Mouse (Mus musculus): ENCODE data around the gene Fthl17f. TPM values are rescaled to one million over a fixed set of nuclear protein-coding genes. Genes with fewer than 3 reads are reported as not detected.

The Fthl17f gene
- polyA plus RNA-seq, 1 experiment from 2014 or later, result not detected

Other genes starting within 250 kb of the Fthl17f start
- not detected in 2 replicates for gene Gm6592, start 219.0 kb upstream of the Fthl17f start, polyA plus RNA-seq (2015; fragmentation: Nextera tagmentation; extraction: Ambion mirVana)
- gene Gm5751, start 188.8 kb upstream of the Fthl17f start, polyA plus RNA-seq (2015; fragmentation: Nextera tagmentation; extraction: Ambion mirVana), result not detected in 2 replicates
- gene B630019K06Rik, start 170.6 kb upstream of the Fthl17f start, polyA plus RNA-seq (2015; fragmentation: Nextera tagmentation; extraction: Ambion mirVana), result 18.1 and 21.2 TPM in 2 replicates
- gene Fthl17b, start 100.0 kb upstream of the Fthl17f start, polyA plus RNA-seq (2015; fragmentation: Nextera tagmentation; extraction: Ambion mirVana), result not detected in 2 replicates
- gene Fthl17c, start 86.5 kb upstream of the Fthl17f start, polyA plus RNA-seq (2015; fragmentation: Nextera tagmentation; extraction: Ambion mirVana), result not detected in 2 replicates
- gene Fthl17d, start 76.3 kb upstream of the Fthl17f start, polyA plus RNA-seq (2015; fragmentation: Nextera tagmentation; extraction: Ambion mirVana), result not detected in 2 replicates
- gene Fthl17e, start 29.5 kb upstream of the Fthl17f start, polyA plus RNA-seq (2015; fragmentation: Nextera tagmentation; extraction: Ambion mirVana), result not detected in 2 replicates
- not detected in 2 replicates for gene 4930402K13Rik, start 41.5 kb downstream of the Fthl17f start, polyA plus RNA-seq (2015; fragmentation: Nextera tagmentation; extraction: Ambion mirVana)
- gene Lancl3, start 136.9 kb downstream of the Fthl17f start, polyA plus RNA-seq (2015; fragmentation: Nextera tagmentation; extraction: Ambion mirVana), result 4.0 and 4.1 TPM in 2 replicates
- not detected in 2 replicates for gene Gm14862, start 193.9 kb downstream of the Fthl17f start, polyA plus RNA-seq (2015; fragmentation: Nextera tagmentation; extraction: Ambion mirVana)
- 2.3 and 2.9 TPM in 2 replicates for gene Xk, start 209.7 kb downstream of the Fthl17f start, polyA plus RNA-seq (2015; fragmentation: Nextera tagmentation; extraction: Ambion mirVana)
- not detected in 2 replicates for gene H2al1m, start 220.7 kb downstream of the Fthl17f start, polyA plus RNA-seq (2015; fragmentation: Nextera tagmentation; extraction: Ambion mirVana)